Mouse (Mus musculus) splenic B cell, adult 2 months (primary cell): ENCODE measurements around the gene Thsd4.

Source experiments
- DNase-seq: peaks from one replicate; pipeline ENCODE4 v3.0.0-alpha.2; 2011; ENCODE audit warnings: low read depth, low spot score
- H3K27me3 ChIP-seq: 2 replicates; pipeline ENCODE4 v1.6.1; 2012; ENCODE audit warnings: mild to moderate bottlenecking, low read length, moderate library complexity, mixed read lengths; ENCODE audit not compliant: control insufficient read depth, poor library complexity, insufficient read depth, severe bottlenecking
- H3K36me3 ChIP-seq: 2 replicates; pipeline ENCODE4 v1.6.1; 2012; ENCODE audit warnings: mild to moderate bottlenecking, low read length, moderate library complexity, mixed read lengths; ENCODE audit not compliant: control insufficient read depth, poor library complexity, insufficient read depth, severe bottlenecking

Gene Thsd4

GRCm38 (mm10) chr9:60335455-60335854, 186.4 kb downstream of the Thsd4 start:
- Histone ChIP-seq H3K36me3 (no peaks in the 10 kb centered on the region), H3K27me3 (no peaks in the 10 kb centered on the region)
- no peak for DNase-seq

GRCm38 (mm10) chr9:60329911-60330310, 191.9 kb downstream of the Thsd4 start:
- DNase-seq: no peak
- Histone ChIP-seq H3K27me3 (no peaks in the 10 kb centered on the region), H3K36me3 (no peaks in the 10 kb centered on the region)

GRCm38 (mm10) chr9:60324716-60325115, 197.1 kb downstream of the Thsd4 start:
- Histone ChIP-seq H3K36me3 (no peaks in the 10 kb centered on the region), H3K27me3 (no peaks in the 10 kb centered on the region)
- DNase-seq: no peak

GRCm38 (mm10) chr9:60323435-60323834, 198.4 kb downstream of the Thsd4 start:
- DNase-seq: no peak
- no peaks in the 10 kb centered on the region for H3K27me3 ChIP-seq
- H3K36me3 ChIP-seq: no peaks in the 10 kb centered on the region

- DNase-seq: no peak
- no peaks in the 10 kb centered on the region for H3K27me3 ChIP-seq
- H3K36me3 ChIP-seq: no peaks in the 10 kb centered on the region
Observed at GRCm38 (mm10) chr9:60317291-60317690, 204.6 kb downstream of the Thsd4 start.

GRCm38 (mm10) chr9:60316510-60316909, 205.3 kb downstream of the Thsd4 start:
- no peak for DNase-seq
- Histone ChIP-seq H3K27me3 (no peaks in the 10 kb centered on the region), H3K36me3 (no peaks in the 10 kb centered on the region)

GRCm38 (mm10) chr9:60315533-60315932, 206.3 kb downstream of the Thsd4 start:
- Histone ChIP-seq H3K27me3 (no peaks in the 10 kb centered on the region), H3K36me3 (no peaks in the 10 kb centered on the region)
- DNase-seq: no peak

- no peak for DNase-seq
- Histone ChIP-seq H3K27me3 (no peaks in the 10 kb centered on the region), H3K36me3 (no peaks in the 10 kb centered on the region)
Observed at GRCm38 (mm10) chr9:60313661-60314060, 208.2 kb downstream of the Thsd4 start.

GRCm38 (mm10) chr9:60312670-60313069, 209.2 kb downstream of the Thsd4 start:
- H3K36me3 ChIP-seq: no peaks in the 10 kb centered on the region
- no peak for DNase-seq
- no peaks in the 10 kb centered on the region for H3K27me3 ChIP-seq

GRCm38 (mm10) chr9:60311594-60312128, 210.2 kb downstream of the Thsd4 start:
- no peak for DNase-seq
- H3K27me3 ChIP-seq: no peaks in the 10 kb centered on the region
- no peaks in the 10 kb centered on the region for H3K36me3 ChIP-seq

GRCm38 (mm10) chr9:60310741-60311317, 211.0 kb downstream of the Thsd4 start:
- no peak for DNase-seq
- no peaks in the 10 kb centered on the region for H3K36me3 ChIP-seq
- no peaks in the 10 kb centered on the region for H3K27me3 ChIP-seq

- Histone ChIP-seq H3K27me3 (no peaks in the 10 kb centered on the region), H3K36me3 (no peaks in the 10 kb centered on the region)
- DNase-seq: no peak
Observed at GRCm38 (mm10) chr9:60309786-60310711, 211.8 kb downstream of the Thsd4 start.

GRCm38 (mm10) chr9:60308182-60308581, 213.7 kb downstream of the Thsd4 start:
- Histone ChIP-seq H3K36me3 (no peaks in the 10 kb centered on the region), H3K27me3 (no peaks in the 10 kb centered on the region)
- no peak for DNase-seq

- Histone ChIP-seq H3K27me3 (no peaks in the 10 kb centered on the region), H3K36me3 (no peaks in the 10 kb centered on the region)
- DNase-seq: no peak
Observed at GRCm38 (mm10) chr9:60307469-60307868, 214.4 kb downstream of the Thsd4 start.

- no peak for DNase-seq
- H3K27me3 ChIP-seq: no peaks in the 10 kb centered on the region
- H3K36me3 ChIP-seq: no peaks in the 10 kb centered on the region
Observed at GRCm38 (mm10) chr9:60306241-60306640, 215.6 kb downstream of the Thsd4 start.
